In the genomic region with DNA sequence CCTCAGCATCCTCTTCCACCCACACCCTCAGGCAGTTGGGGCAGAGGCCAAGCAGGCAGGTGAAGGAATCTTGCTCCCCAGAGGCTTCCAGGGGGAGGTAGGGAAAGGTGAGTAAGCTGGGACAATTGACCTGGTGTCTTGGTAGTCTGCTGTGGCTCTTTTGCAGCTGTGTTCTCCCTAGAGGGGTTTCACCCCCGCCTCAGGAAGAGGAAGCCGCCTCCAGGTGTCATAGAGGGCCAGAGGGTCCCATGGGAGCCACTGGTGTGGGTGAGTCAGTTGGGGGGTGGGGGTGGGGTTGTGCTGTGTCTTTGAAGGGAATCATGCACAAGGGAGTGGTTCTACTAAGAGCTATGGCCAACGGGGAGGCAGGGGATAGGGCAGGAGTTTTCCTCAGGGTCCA, we compare ENCODE assay signal across 18 mouse cellular contexts.
DNase-seq lines count a peak whose midpoint lies in the region; ATAC-seq and TF ChIP-seq lines count a peak whose summit lies in the region.
"Had no signal": no experiment of that assay in that cellular context is flagged by ENCODE, and none has a peak within 500 bp of the region (broad histone marks: within the 10 kb centered on the region; RNA-seq: fewer than 3 reads in every experiment).

No protein-coding gene starts in this region.

- no peaks in the 10 kb centered on the region for H3K36me3 ChIP-seq in liver, embryonic 11.5 days (ENCODE audit: control insufficient read depth, insufficient read depth, low read length)
- no peaks in the 10 kb centered on the region for H3K36me3 ChIP-seq in heart, postnatal 0 days (replicated peaks; ENCODE audit: control insufficient read depth, insufficient read depth, low read length)
- no peaks in the 10 kb centered on the region for H3K36me3 ChIP-seq in forebrain, embryonic 12.5 days (replicated peaks)
- H3K36me3 ChIP-seq: hindbrain, embryonic 10.5 days; limb, embryonic 13.5 days; neural tube, embryonic 15.5 days had no signal

- H3K4me3 ChIP-seq in liver, embryonic 11.5 days (ENCODE audit: low read depth, low read length) = no peak overlapping the region
- H3K4me3 ChIP-seq in heart, postnatal 0 days (ENCODE audit: low read depth, low read length) = no peak overlapping the region
- H3K4me3 ChIP-seq in forebrain, embryonic 12.5 days (replicated peaks) = no peak overlapping the region
- H3K4me3 ChIP-seq: hindbrain, embryonic 10.5 days; left cerebral cortex, adult 2 months; limb, embryonic 13.5 days; neural tube, embryonic 15.5 days had no signal

- H3K4me1 ChIP-seq in liver, embryonic 11.5 days (replicated peaks; ENCODE audit: control insufficient read depth, insufficient read depth, low read length) = peaks cover 56% of the 10 kb centered on the region
- peaks cover 39% of the 10 kb centered on the region for H3K4me1 ChIP-seq in heart, postnatal 0 days (ENCODE audit: control insufficient read depth, insufficient read depth)
- peaks cover 6% of the 10 kb centered on the region; the same call in 1 of the 2 replicates for H3K4me1 ChIP-seq in forebrain, embryonic 12.5 days

- no peaks in the 10 kb centered on the region for H3K27me3 ChIP-seq in liver, embryonic 11.5 days (replicated peaks; ENCODE audit: control insufficient read depth, insufficient read depth, low read length)
- no peaks in the 10 kb centered on the region for H3K27me3 ChIP-seq in heart, postnatal 0 days (ENCODE audit: control insufficient read depth, insufficient read depth, low read length)
- H3K27me3 ChIP-seq in forebrain, embryonic 12.5 days = no peaks in the 10 kb centered on the region
- H3K27me3 ChIP-seq: limb, embryonic 13.5 days; neural tube, embryonic 15.5 days had no signal

- no peaks in the 10 kb centered on the region for H3K9me3 ChIP-seq in liver, embryonic 11.5 days (ENCODE audit: control insufficient read depth, low read length)
- H3K9me3 ChIP-seq in heart, postnatal 0 days (replicated peaks; ENCODE audit: control insufficient read depth, low read length) = no peaks in the 10 kb centered on the region
- no peaks in the 10 kb centered on the region for H3K9me3 ChIP-seq in forebrain, embryonic 12.5 days
- H3K9me3 ChIP-seq: hindbrain, embryonic 10.5 days; limb, embryonic 13.5 days; neural tube, embryonic 15.5 days had no signal

- H3K27ac ChIP-seq in liver, embryonic 11.5 days (ENCODE audit: low read depth, low read length) = peak overlapping the region; percentile 19; the same call in 1 of the 2 replicates
- peak overlapping the region; percentile 2; the same call in 1 of the 2 replicates for H3K27ac ChIP-seq in heart, postnatal 0 days (ENCODE audit: low read depth)
- H3K27ac ChIP-seq in forebrain, embryonic 12.5 days = no peak overlapping the region
- H3K27ac ChIP-seq: hindbrain, embryonic 10.5 days; left cerebral cortex, adult 2 months; limb, embryonic 13.5 days; neural tube, embryonic 15.5 days had no signal

- H3K4me2 ChIP-seq in liver, embryonic 11.5 days = no peak overlapping the region
- H3K4me2 ChIP-seq in heart, postnatal 0 days (ENCODE audit: low read depth, low read length) = no peak overlapping the region
- H3K4me2 ChIP-seq in forebrain, embryonic 12.5 days = no peak overlapping the region
- H3K4me2 ChIP-seq: limb, embryonic 13.5 days; neural tube, embryonic 15.5 days had no signal

- TF ChIP-seq EP300 in heart, postnatal 0 days (IDR thresholded peaks at IDR 0.05; ENCODE audit: low read depth) = no peak

- WGBS in liver, embryonic 11.5 days = 71% methylated on average over 3 of the region's 3 CpGs
- WGBS in heart, postnatal 0 days = 73% methylated on average over 3 of the region's 3 CpGs
- 84% methylated on average over 3 of the region's 3 CpGs for WGBS in forebrain, embryonic 12.5 days

- ATAC-seq in liver, embryonic 11.5 days (replicated peaks; ENCODE audit: low FRiP score) = no peak
- no peak for ATAC-seq in heart, postnatal 0 days (ENCODE audit: insufficient read depth, low read depth)
- ATAC-seq in forebrain, embryonic 12.5 days (ENCODE audit: low FRiP score) = no peak
- ATAC-seq: forebrain, embryonic 16.5 days had no signal

- H3K9ac ChIP-seq in liver, embryonic 11.5 days (ENCODE audit: low read depth, low read length) = peak overlapping the region; percentile 28; the same call in 1 of the 2 replicates
- H3K9ac ChIP-seq in heart, postnatal 0 days (replicated peaks; ENCODE audit: low read depth, low read length) = no peak overlapping the region
- no peak overlapping the region for H3K9ac ChIP-seq in forebrain, embryonic 12.5 days
- H3K9ac ChIP-seq: limb, embryonic 13.5 days; neural tube, embryonic 15.5 days had no signal

- TF ChIP-seq CTCF in heart, postnatal 0 days (IDR thresholded peaks at IDR 0.05; ENCODE audit: low read depth) = no peak

- intact Hi-C loops in heart, postnatal 14 days (cut with DNase I) = no loop called here

- DNase-seq in heart, adult 11 months = peak; percentile 91
- no peak for DNase-seq in heart, postnatal 14 days
- no peak for DNase-seq in liver, embryonic 11.5 days (ENCODE audit: low spot score)
- no peak for DNase-seq in liver
- DNase-seq in heart, postnatal 0 days (ENCODE audit: low spot score) = no peak
- DNase-seq in spleen, postnatal 14 days (ENCODE audit: low spot score in 2 of 2) = peak; percentile 36 to 57
- DNase-seq in frontal cortex, postnatal 14 days (ENCODE audit: low spot score in 2 of 2) = no peak
- DNase-seq: adrenal gland, adult 8-10 months; cerebellum, postnatal 10 days; kidney, adult 8-10 months; lung, postnatal 14 days; retina, postnatal 1 day had no signal

Comparison
In these comparisons a context has a peak if more than half of its experiments do, and no peak if none do; other contexts are left out.
1. DNase-seq: peak in heart, adult 11 months (single experiment) and spleen, postnatal 14 days (2 of 2); none in heart, postnatal 14 days (0 of 2), liver, embryonic 11.5 days (single experiment), liver (single experiment), heart, postnatal 0 days (single experiment) and frontal cortex, postnatal 14 days (0 of 2).